Mouse (Mus musculus): ENCODE measurements around the gene Hsd17b13.

- no peak for TF ChIP-seq CTCF (IDR thresholded peaks at IDR 0.05)
- TF ChIP-seq EP300 (IDR thresholded peaks at IDR 0.05): no peak
Measured at GRCm38 (mm10) chr5:103939350-103939652, 37.9 kb downstream of the Hsd17b13 start.
